Mouse (Mus musculus): ENCODE results near the gene Nckap1l. TPM values are rescaled to one million over a fixed set of nuclear protein-coding genes. Genes with fewer than 3 reads are reported as not detected.

The Nckap1l gene
- 20.6 and 30.3 TPM in 2 replicates for polyA plus RNA-seq (2012)

GRCm38 (mm10) chr15:103453551-103454218 is at the start of gene Nckap1l:
TSS of gene Nckap1l (plus strand) at chr15:103453794.

DNA sequence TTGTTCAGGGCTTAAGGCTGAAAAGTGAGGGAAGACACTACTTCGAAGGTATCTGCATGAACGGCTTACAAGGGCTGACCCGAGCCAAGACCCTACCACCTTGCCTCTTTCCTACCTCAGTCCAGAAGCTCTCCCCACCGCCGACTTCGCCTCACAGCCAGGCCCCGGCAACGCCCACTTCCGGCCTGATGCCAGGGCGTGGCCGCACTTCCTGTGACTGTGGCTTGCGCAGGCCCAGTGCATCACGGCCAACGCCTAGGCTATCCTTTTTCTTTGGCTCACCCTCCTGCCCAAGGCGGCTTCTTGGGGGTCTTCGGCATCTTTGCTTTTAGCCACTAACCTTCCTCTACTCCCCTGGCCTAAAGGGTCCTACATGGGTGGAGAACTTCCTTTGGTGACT is 23.4 kb upstream of the Nckap1l start, which contains the start of gene Gtsf1:
Gene Gtsf1, minus strand, starts transcription at position 230 of the 400 bp plus-strand sequence.

GRCm38 (mm10) chr15:103448369-103448768 is 5.2 kb upstream of the Nckap1l start, which contains the start of gene Gtsf2:
TSS of gene Gtsf2 (minus strand) at chr15:103448469.

DNA sequence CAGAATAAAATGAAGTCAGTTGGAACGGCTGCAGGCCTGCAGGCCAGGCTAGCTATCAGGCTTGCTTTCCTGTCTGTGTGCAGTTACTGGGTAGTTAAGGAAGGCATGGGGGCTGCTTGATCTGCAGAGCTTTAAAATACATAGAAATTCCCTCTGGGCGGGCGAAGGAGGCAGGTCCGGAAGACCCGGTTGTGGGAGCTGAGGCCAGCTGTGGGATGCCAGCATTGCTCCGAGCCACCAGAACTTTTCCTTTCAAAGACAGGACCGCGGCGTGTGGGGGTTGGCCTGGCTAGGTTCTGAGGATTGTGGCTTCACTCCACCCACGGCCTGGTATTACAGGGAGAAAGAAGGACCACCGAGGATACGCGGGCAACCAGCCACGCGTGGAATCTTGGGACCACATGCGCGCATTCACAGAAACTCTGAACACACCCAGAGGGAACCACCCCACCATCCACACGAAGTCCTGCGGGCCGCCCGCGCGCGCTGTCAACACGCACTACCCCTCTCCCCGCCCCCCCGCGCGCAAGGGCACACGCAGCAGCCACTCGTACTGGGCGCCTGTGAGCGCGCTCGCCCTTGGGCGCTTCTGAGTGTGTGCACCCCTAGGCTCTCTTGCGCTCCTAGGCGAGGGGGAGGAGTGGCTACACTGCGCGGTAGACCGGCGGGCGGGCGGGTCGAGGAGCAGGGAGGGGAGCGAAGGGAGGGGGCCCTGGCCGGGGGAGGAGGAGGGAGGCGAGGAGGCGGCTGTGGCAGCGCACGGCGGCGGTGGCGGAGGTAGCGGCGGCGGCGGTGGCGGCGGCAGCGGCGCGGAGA is 49.0 kb downstream of the Nckap1l start, which contains the start of gene Pde1b:
Gene Pde1b, plus strand, starts transcription at position 600 of the 816 bp plus-strand sequence.

DNA sequence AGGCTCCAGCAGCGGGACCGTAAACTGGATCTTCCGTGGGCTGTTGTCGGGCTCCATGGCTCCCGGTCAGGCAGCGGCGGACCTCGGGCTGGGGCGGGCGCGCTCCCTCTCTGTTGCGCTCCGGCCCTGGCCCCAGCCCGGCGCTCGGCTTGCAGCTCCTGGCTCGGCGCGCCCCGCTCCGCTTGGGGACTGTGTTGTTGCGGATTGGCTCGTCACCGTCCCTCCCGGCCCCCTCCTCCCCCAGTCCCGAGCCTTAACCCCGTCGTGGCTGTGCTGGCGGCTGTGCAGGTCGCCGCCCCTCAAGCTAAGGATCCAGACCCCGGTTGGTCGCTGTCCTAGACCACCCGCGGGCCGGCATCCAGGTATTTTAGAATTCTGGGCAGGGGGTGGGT is 84.2 kb downstream of the Nckap1l start, which contains the start of gene Ppp1r1a:
Gene Ppp1r1a, minus strand, starts transcription at position 182 of the 392 bp plus-strand sequence.

Other genes with a start within 250 kb of the Nckap1l start
- 1.6 and 1.8 TPM in 2 replicates for gene Cbx5, start 214.0 kb upstream of the Nckap1l start, polyA plus RNA-seq (2012)
- gene Hnrnpa1, start 213.4 kb upstream of the Nckap1l start, polyA plus RNA-seq (2012) = 133 and 198 TPM in 2 replicates
- 84.3 and 91.5 TPM in 2 replicates for gene Nfe2, start 195.4 kb upstream of the Nckap1l start, polyA plus RNA-seq (2012)
- gene Copz1, start 181.1 kb upstream of the Nckap1l start, polyA plus RNA-seq (2012) = 35.9 and 39.4 TPM in 2 replicates
- gene Gpr84, start 143.2 kb upstream of the Nckap1l start, polyA plus RNA-seq (2012) = 2.2 TPM in 2 replicates
- gene Zfp385a, start 113.7 kb upstream of the Nckap1l start, polyA plus RNA-seq (2012) = 312 and 339 TPM in 2 replicates
- gene Itga5, start 87.0 kb upstream of the Nckap1l start, polyA plus RNA-seq (2012) = 39.3 and 41.5 TPM in 2 replicates
- gene Gtsf1, start 23.3 kb upstream of the Nckap1l start, polyA plus RNA-seq (2012) = not detected in 2 replicates
- not detected in 2 replicates for gene Gtsf2, start 5.3 kb upstream of the Nckap1l start, polyA plus RNA-seq (2012)
- gene Pde1b, start 49.2 kb downstream of the Nckap1l start, polyA plus RNA-seq (2012) = 4.4 and 8.3 TPM in 2 replicates
- gene Ppp1r1a, start 84.2 kb downstream of the Nckap1l start, polyA plus RNA-seq (2012) = not detected in 2 replicates
- not detected in 2 replicates for gene Glycam1, start 111.3 kb downstream of the Nckap1l start, polyA plus RNA-seq (2012)

All from megakaryocyte-erythroid progenitor cell, adult 5 weeks (primary cell).